Mouse (Mus musculus) brain, adult 2 months (tissue): ENCODE measurements around the gene Fbn1.
A peak's percentile ranks its signal among the peaks of the same experiment; 100 is the strongest.

Source experiments
- DNase-seq: peaks from one replicate; pipeline ENCODE4 v3.0.0; 2011; ENCODE audit warnings: low read depth, low spot score

The Fbn1 gene

GRCm38 (mm10) chr2:125340381-125340780 lies 167.4 kb downstream of the Fbn1 start:
- no peak for DNase-seq

- DNase-seq = no peak
These were observed 170.6 kb downstream of the Fbn1 start for GRCm38 (mm10) chr2:125337239-125337638.

DNA sequence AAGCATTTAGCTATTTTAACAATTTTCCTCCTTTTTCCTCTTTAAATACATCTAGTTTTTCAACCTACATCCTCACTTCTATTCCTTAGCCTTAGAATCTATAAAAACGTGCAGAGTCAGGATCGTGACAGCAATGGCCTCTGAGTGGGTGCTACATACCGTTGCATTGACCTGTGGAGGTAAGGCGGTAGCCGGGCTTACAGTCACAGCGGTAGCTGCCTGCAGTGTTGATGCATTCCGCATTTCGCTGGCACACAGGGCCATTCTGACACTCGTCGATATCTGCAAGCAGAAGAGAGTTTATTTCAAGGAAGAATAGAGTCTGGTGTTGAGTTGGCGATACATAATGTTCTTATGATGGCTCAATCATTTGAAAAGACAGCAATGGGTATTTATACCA lies 172.6 kb downstream of the Fbn1 start:
- no peak for DNase-seq

DNA sequence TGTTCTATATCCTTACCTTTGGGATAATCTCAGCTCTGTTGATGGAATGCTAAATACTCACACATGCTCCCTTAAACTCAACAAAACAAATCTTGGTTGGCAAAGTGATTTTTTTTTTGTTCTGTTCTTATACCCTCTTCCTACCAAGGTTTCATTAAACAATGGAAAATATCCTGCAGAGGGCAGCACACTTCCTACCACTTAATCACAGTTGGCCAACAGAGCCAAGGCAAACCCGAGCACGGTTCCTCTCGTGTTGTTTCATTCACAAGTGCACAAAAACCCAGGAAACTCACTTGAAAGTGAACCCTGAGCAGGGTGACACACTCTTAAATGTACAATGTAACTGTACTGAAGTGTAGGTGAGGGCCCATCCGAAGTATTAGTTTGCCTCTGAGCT lies 173.6 kb downstream of the Fbn1 start:
- DNase-seq = peak; percentile 38

GRCm38 (mm10) chr2:125331581-125331980 lies 176.2 kb downstream of the Fbn1 start:
- no peak for DNase-seq

GRCm38 (mm10) chr2:125330506-125330905 lies 177.3 kb downstream of the Fbn1 start:
- no peak for DNase-seq

GRCm38 (mm10) chr2:125325125-125325855 lies 182.5 kb downstream of the Fbn1 start:
- no peak for DNase-seq

GRCm38 (mm10) chr2:125324455-125324854 lies 183.3 kb downstream of the Fbn1 start:
- DNase-seq = no peak

- no peak for DNase-seq
These were observed 184.4 kb downstream of the Fbn1 start for GRCm38 (mm10) chr2:125323347-125323746.

GRCm38 (mm10) chr2:125322581-125322980 lies 185.2 kb downstream of the Fbn1 start:
- no peak for DNase-seq

DNA sequence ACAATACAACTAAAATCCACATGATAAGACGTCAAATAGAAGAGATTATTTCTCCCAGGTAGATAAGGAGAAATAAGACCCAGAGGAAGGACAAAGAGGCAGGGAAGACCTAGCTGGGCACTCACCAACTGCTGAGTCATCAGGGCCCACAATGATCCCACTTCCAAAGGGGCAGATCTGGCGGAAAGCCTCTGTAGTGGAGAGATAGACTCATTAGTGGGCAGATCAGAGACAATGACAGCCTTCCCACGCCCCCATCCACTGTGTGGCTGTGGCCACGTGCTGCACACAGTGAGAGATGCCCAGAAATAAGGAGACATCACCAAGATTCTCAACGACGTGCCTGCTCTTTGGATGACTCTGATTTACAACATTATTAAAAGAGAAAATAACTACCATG lies 186.7 kb downstream of the Fbn1 start:
- DNase-seq = no peak

DNA sequence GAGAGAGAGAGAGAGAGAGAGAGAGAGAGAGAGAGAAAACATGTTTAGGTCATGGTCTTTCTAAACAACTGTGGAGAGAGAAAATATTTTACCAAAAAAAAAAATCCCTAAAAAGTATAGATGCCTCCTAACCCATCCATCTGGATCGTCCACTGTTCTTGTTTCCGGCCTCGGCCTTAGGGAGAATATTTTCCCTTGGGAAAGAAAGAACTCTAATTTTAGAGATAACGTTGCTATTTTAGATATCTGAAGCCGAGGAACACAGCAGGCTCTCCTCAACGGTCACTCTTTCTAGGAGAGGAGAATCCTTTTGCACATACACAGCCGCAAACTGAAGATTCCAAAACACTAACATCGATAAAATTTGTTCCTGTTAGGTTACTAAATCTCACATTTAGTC lies 188.1 kb downstream of the Fbn1 start:
- DNase-seq = no peak

- no peak for DNase-seq
These were observed 189.3 kb downstream of the Fbn1 start for GRCm38 (mm10) chr2:125318371-125319061.

DNA sequence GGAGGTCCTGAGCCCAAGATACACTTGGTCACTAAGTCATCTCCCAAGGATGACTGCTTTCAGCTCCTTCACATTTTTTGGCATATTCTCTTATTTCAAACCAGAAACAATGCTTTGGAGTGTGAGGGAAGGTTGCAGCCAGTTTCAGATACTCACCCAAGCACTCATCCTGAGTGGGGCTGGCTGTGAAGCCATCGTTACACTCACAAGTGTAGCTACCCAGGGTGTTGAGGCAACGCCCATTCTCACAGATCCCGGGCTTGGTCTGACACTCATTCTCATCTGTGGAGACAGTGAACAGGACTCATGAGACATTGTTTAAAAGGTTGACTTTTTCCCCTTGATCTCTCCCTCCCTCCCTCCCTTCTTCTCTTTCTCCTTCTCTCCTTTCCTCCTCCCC lies 192.6 kb downstream of the Fbn1 start:
- no peak for DNase-seq

- no peak for DNase-seq
These were observed 193.4 kb downstream of the Fbn1 start for GRCm38 (mm10) chr2:125314169-125314925.

- DNase-seq = no peak
These were observed 198.1 kb downstream of the Fbn1 start for GRCm38 (mm10) chr2:125309710-125310109.

DNA sequence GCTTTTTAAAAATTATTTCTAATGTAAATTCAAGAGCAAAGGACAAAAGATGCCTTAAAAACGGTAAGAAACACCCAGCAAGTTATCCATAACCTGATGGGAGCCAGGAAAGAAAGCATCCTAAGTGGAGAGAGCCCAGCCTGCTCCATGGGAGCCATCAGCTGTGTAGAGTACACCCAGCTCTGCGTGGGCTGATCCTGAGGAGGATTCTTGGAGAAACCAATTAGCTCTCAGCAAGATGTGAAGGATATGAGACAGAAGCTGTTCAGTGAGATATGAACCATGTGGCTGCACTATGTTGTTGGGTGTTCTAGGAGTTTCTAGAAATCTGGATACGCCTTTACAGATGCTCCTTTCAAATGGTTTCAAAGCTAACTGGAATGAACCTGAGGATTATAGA lies 202.1 kb downstream of the Fbn1 start:
- peak; percentile 74 for DNase-seq

DNA sequence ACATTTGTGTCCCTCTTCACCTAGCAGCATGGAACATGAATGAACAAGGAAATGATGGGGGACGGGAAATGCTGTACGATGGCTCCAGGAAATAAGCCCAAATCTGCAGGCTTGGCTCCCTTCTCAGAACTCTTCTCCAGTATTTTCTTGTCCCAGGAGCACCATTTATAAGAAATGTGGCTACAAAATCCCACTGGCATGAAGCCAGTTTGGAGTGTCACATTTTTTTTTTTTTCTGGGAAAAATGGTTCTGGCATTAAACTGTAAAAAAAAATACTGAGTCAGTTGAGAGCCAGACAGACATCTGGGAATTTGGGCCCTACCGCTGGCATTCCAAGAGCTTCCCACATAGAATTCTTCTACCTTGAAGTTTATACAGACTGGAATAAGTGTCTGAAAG lies 203.0 kb downstream of the Fbn1 start:
- no peak for DNase-seq

DNA sequence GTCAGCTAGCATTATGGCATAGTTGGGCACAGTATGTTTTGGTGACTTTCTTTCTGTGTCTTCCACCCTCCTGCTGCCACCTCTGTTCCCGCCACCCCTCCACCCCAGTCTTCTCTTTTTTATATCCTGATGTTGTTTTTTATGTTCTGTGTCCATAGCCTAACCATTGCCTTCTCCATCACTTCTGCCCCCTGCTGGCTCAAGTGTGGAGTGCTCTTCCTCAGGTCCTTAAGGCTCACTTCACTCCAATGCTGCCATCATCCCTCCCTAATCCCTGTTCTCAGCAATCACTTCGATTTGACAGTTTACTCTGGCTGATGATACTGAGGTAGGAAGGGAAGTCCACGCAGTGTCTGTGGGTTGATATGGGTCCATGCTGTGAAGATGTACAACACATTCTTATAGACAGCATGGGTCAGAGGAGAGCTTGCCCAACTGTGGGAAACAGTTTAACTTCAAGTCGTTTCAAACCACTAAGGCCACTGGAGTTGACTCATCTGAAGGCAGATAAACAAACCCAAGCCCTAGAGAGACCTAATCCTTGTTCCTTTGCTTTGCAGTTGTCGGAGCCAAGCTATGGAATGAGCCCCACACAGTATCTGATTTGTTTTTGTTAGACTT lies 203.9 kb downstream of the Fbn1 start:
- peak; percentile 36 for DNase-seq

GRCm38 (mm10) chr2:125302625-125302924 lies 205.2 kb downstream of the Fbn1 start:
- DNase-seq = no peak

- DNase-seq = peak; percentile 23
These were observed 205.7 kb downstream of the Fbn1 start for GRCm38 (mm10) chr2:125301877-125302624.

DNA sequence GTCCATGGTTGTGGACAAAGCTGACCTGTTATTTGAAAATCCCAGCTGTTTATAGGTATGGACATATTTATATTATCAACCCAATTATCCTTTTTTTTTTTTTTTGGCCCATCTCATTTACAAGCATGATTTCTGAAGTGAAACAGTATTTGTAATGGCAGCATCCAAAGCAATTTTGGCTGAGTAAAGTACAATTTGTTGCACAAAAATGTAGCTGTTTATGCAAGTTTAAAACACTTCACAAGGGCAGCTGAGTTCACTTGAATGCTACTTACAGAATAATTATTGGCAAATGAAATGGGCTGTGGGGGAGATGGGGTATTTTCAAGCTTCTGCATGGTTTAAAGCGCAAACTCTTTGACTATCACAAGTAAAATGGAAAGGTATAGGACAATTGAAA lies 209.0 kb downstream of the Fbn1 start:
- DNase-seq = no peak
